Mouse (Mus musculus) midbrain, postnatal 0 days (tissue): ENCODE measurements around the gene Trio. TPM values are rescaled to one million over a fixed set of nuclear protein-coding genes. Genes with fewer than 3 reads are reported as not detected.

Source experiments
- ATAC-seq: fragments of 200-750 bp; cut with Nextera tagmentation; 2 replicates; pipeline ENCODE4 v1.8.0; 2017; ENCODE audit warnings: moderate number of reproducible peaks, mild to moderate bottlenecking, moderate TSS enrichment, moderate library complexity; ENCODE audit not compliant: low FRiP score
- DNase-seq: peaks from one replicate; pipeline ENCODE4 v3.0.0-alpha.2; 2015; ENCODE audit warnings: low spot score
- H3K27ac ChIP-seq: fragments of 300-500 bp; sonication (generic); 2 replicates; pipeline ENCODE4 v1.5.1; 2014; ENCODE audit warnings: low read depth, mild to moderate bottlenecking, low read length, mixed read lengths
- H3K27me3 ChIP-seq: fragments of 300-500 bp; sonication (generic); 2 replicates; pipeline ENCODE4 v1.6.1; 2014; ENCODE audit warnings: low read length, control low read depth, mixed read lengths; ENCODE audit not compliant: insufficient read depth
- H3K36me3 ChIP-seq: fragments of 300-500 bp; sonication (generic); 2 replicates; pipeline ENCODE4 v1.6.1; 2014; ENCODE audit warnings: low read length, control low read depth, mixed read lengths; ENCODE audit not compliant: insufficient read depth
- H3K4me1 ChIP-seq: fragments of 300-500 bp; sonication (generic); 2 replicates; pipeline ENCODE4 v1.6.1; 2014; ENCODE audit warnings: mild to moderate bottlenecking, control low read depth, antibody characterized with exemption, low read length, mixed read lengths; ENCODE audit not compliant: insufficient read depth
- H3K4me2 ChIP-seq: fragments of 300-500 bp; sonication (generic); 2 replicates; pipeline ENCODE4 v1.6.1; 2014; ENCODE audit warnings: low read depth, mild to moderate bottlenecking, low read length, mixed read lengths; ENCODE audit not compliant: poor library complexity, severe bottlenecking
- H3K4me3 ChIP-seq: fragments of 300-500 bp; sonication (generic); 2 replicates; pipeline ENCODE4 v1.5.1; 2014; ENCODE audit warnings: low read depth, mild to moderate bottlenecking, low read length, moderate library complexity
- H3K9ac ChIP-seq: fragments of 300-500 bp; sonication (generic); replicated peaks from 2 replicates; pipeline ENCODE4 v1.6.1; 2014; ENCODE audit warnings: mild to moderate bottlenecking, low read length, moderate library complexity, mixed read lengths; ENCODE audit not compliant: poor library complexity, severe bottlenecking
- H3K9me3 ChIP-seq: fragments of 300-500 bp; sonication (generic); 2 replicates; pipeline ENCODE4 v1.6.1; 2016; ENCODE audit warnings: low read length, control low read depth
- CTCF ChIP-seq: IDR thresholded peaks from 2 replicates; pipeline ENCODE4 v1.5.1; 2016; ENCODE audit warnings: antibody characterized with exemption, mild to moderate bottlenecking
- WGBS: fragments of 180-500 bp; shearing (Covaris S2); extraction: QIAGEN DNeasy Blood & Tissue Kit; methylation state at CpG from one replicate; pipeline ENCODE4 v1.1.7; 2014; 5-methylcytosine and 5-hydroxymethylcytosine counted together
- polyA plus RNA-seq: library from polyadenylated mRNA; unstranded; fragments of >200 nt; fragmentation: Nextera tagmentation; extraction: Ambion mirVana; gene quantifications from 2 replicates; pipeline ENCODE4 v1.2.1, GENCODE M21; 2015
- total RNA-seq: library from RNA; depleted of rRNA; stranded (reverse); fragments of >200 nt; gene quantifications from 2 replicates; pipeline ENCODE4 v1.2.3, GENCODE M21; 2014

Gene Trio
- total and polyA plus RNA-seq, 2 experiments from 2014 or later = 23.3 to 213 TPM

GRCm38 (mm10) chr15:27933270-27933669 is 92.4 kb downstream of the Trio start:
- Histone ChIP-seq H3K4me1 (peaks cover 14% of the 10 kb centered on the region; the same call in 1 of the 2 replicates), H3K27me3 (no peaks in the 10 kb centered on the region), H3K36me3 (no peaks in the 10 kb centered on the region), H3K9me3 (no peaks in the 10 kb centered on the region), H3K9ac (no peak overlapping the region), H3K4me2 (no peak overlapping the region), H3K4me3 (no peak overlapping the region), H3K27ac (no peak overlapping the region)
- no peak for TF ChIP-seq CTCF
- no peak for DNase-seq
- WGBS = 84% methylated on average over 1 of the region's 1 CpGs
- no peak for ATAC-seq

GRCm38 (mm10) chr15:27931891-27932290 is 93.8 kb downstream of the Trio start:
- H3K27me3 ChIP-seq = no peaks in the 10 kb centered on the region
- no peak overlapping the region for H3K4me3 ChIP-seq
- ATAC-seq (no peak), DNase-seq (no peak)
- H3K36me3 ChIP-seq = no peaks in the 10 kb centered on the region
- 80% methylated on average over 12 of the region's 12 CpGs for WGBS
- peaks cover 11% of the 10 kb centered on the region; the same call in 1 of the 2 replicates for H3K4me1 ChIP-seq
- no peak overlapping the region for H3K9ac ChIP-seq
- H3K27ac ChIP-seq = no peak overlapping the region
- TF ChIP-seq CTCF = no peak
- no peak overlapping the region for H3K4me2 ChIP-seq
- no peaks in the 10 kb centered on the region for H3K9me3 ChIP-seq

- Histone ChIP-seq H3K9me3 (no peaks in the 10 kb centered on the region), H3K4me1 (peaks cover 7% of the 10 kb centered on the region; the same call in 1 of the 2 replicates), H3K27me3 (no peaks in the 10 kb centered on the region), H3K4me3 (no peak overlapping the region), H3K36me3 (no peaks in the 10 kb centered on the region), H3K27ac (no peak overlapping the region), H3K4me2 (no peak overlapping the region), H3K9ac (no peak overlapping the region)
- TF ChIP-seq CTCF = no peak
- DNase-seq (no peak), ATAC-seq (no peak)
- WGBS = 96% methylated on average over 14 of the region's 14 CpGs
Measured at GRCm38 (mm10) chr15:27931459-27931858, 94.2 kb downstream of the Trio start.

GRCm38 (mm10) chr15:27927614-27928013 is 98.0 kb downstream of the Trio start:
- H3K9me3 ChIP-seq = no peaks in the 10 kb centered on the region
- no peaks in the 10 kb centered on the region for H3K27me3 ChIP-seq
- H3K4me3 ChIP-seq = no peak overlapping the region
- TF ChIP-seq CTCF = no peak
- H3K27ac ChIP-seq = no peak overlapping the region
- no peak overlapping the region for H3K4me2 ChIP-seq
- ATAC-seq (no peak), DNase-seq (no peak)
- H3K4me1 ChIP-seq = peaks cover 9% of the 10 kb centered on the region
- no peak overlapping the region for H3K9ac ChIP-seq
- H3K36me3 ChIP-seq = no peaks in the 10 kb centered on the region
- WGBS = 97% methylated on average over 6 of the region's 6 CpGs

- TF ChIP-seq CTCF = no peak
- WGBS = 54% methylated on average over 18 of the region's 18 CpGs
- DNase-seq (no peak), ATAC-seq (no peak)
- Histone ChIP-seq H3K9ac (no peak overlapping the region), H3K4me1 (peaks cover 9% of the 10 kb centered on the region), H3K27me3 (no peaks in the 10 kb centered on the region), H3K4me3 (no peak overlapping the region), H3K4me2 (no peak overlapping the region), H3K9me3 (no peaks in the 10 kb centered on the region), H3K36me3 (no peaks in the 10 kb centered on the region), H3K27ac (no peak overlapping the region)
Measured at GRCm38 (mm10) chr15:27926941-27927340, 98.7 kb downstream of the Trio start.

- H3K4me1 ChIP-seq = peaks cover 9% of the 10 kb centered on the region
- no peak overlapping the region for H3K4me2 ChIP-seq
Measured at GRCm38 (mm10) chr15:27926450-27926849, 99.2 kb downstream of the Trio start.

More at GRCm38 (mm10) chr15:27926450-27926849, 99.2 kb downstream of the Trio start:
- no peaks in the 10 kb centered on the region for H3K9me3 ChIP-seq
- ATAC-seq = no peak
- H3K27ac ChIP-seq = no peak overlapping the region
- H3K36me3 ChIP-seq = no peaks in the 10 kb centered on the region
- H3K27me3 ChIP-seq = no peaks in the 10 kb centered on the region
- no peak overlapping the region for H3K4me3 ChIP-seq
- no peak overlapping the region for H3K9ac ChIP-seq
- no peak for DNase-seq
- 64% methylated on average over 7 of the region's 7 CpGs for WGBS
- TF ChIP-seq CTCF = no peak
